Mouse (Mus musculus) lung, postnatal 14 days (tissue): ENCODE results near the gene Eea1.
A peak's percentile ranks its signal among the peaks of the same experiment; 100 is the strongest.
"Not testable (repeated sequence)": the region's sequence is repeated elsewhere in the genome, so short reads cannot be mapped to it uniquely, and the experiment has no call there.

Source experiments
- DNase-seq: peaks from one replicate; pipeline ENCODE4 v3.0.0; 2021

Gene Eea1

GRCm38 (mm10) chr10:95940046-95940900, at the start of gene Eea1:
Gene Eea1, plus strand, starts transcription at chr10:95940650.
- peak; percentile 92 for DNase-seq

GRCm38 (mm10) chr10:95891214-95891960, 49.1 kb upstream of the Eea1 start:
- DNase-seq, result no peak

- no peak for DNase-seq
Measured at GRCm38 (mm10) chr10:95892132-95892531, 48.3 kb upstream of the Eea1 start.

GRCm38 (mm10) chr10:95893291-95893932, 47.0 kb upstream of the Eea1 start:
- no peak for DNase-seq

GRCm38 (mm10) chr10:95894036-95894855, 46.2 kb upstream of the Eea1 start:
- no peak for DNase-seq

- DNase-seq, result peak; percentile 72
Measured at GRCm38 (mm10) chr10:95894856-95895386, 45.5 kb upstream of the Eea1 start.

GRCm38 (mm10) chr10:95898471-95899154, 41.8 kb upstream of the Eea1 start:
- DNase-seq, result peak; percentile 31

- no peak for DNase-seq
Measured at GRCm38 (mm10) chr10:95904668-95905067, 35.8 kb upstream of the Eea1 start.

GRCm38 (mm10) chr10:95909246-95909909, 31.1 kb upstream of the Eea1 start:
- no peak for DNase-seq

- DNase-seq, result no peak
Measured at GRCm38 (mm10) chr10:95911016-95911415, 29.4 kb upstream of the Eea1 start.

GRCm38 (mm10) chr10:95914434-95915174, 25.8 kb upstream of the Eea1 start:
- DNase-seq, result no peak

- no peak for DNase-seq
Measured at GRCm38 (mm10) chr10:95918716-95919115, 21.7 kb upstream of the Eea1 start.

GRCm38 (mm10) chr10:95923263-95924217, 16.9 kb upstream of the Eea1 start:
- no peak for DNase-seq

- not testable (repeated sequence) for DNase-seq
Measured at GRCm38 (mm10) chr10:95933631-95934030, 6.8 kb upstream of the Eea1 start.

- DNase-seq, result peak; percentile 63
Measured at GRCm38 (mm10) chr10:95940901-95941767, 684 bp downstream of the Eea1 start.

GRCm38 (mm10) chr10:95941768-95942425, 1.4 kb downstream of the Eea1 start:
- DNase-seq, result no peak

GRCm38 (mm10) chr10:95945086-95945485, 4.6 kb downstream of the Eea1 start:
- DNase-seq, result no peak

- DNase-seq, result no peak
Measured at GRCm38 (mm10) chr10:95949410-95949809, 9.0 kb downstream of the Eea1 start.
